Mouse (Mus musculus): Measurements from ENCODE around the gene Sept9. TPM values are rescaled to one million over a fixed set of nuclear protein-coding genes. Genes with fewer than 3 reads are reported as not detected.

Sept9 gene
- polyA plus RNA-seq, 1 experiment from 2014 or later: 165 TPM

DNA sequence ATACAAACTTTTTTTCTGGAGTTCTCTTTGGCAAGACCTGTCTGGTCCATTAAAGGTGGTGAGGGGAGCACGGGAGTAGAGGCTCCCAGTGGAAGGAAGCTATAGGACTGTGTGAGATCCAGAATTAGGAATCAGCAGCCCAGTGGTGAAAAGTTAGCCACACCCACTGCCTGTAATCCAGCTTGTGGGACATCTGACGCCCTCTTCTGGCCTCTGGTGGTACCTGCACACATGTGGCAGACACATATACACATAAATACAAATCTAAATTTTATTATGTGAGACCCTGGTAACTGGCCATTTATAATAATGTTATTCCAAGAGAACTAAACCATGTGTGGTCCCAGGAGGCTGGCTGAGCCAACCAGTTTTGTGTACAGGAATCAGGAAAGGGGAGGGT lies 162.8 kb downstream of the Sept9 start:
- WGBS: 89% methylated on average over 2 of the region's 2 CpGs
- Histone ChIP-seq H3K27me3 (replicated peaks) (no peaks in the 10 kb centered on the region), H3K9me3 (no peaks in the 10 kb centered on the region), H3K4me3 (no peak overlapping the region), H3K9ac (no peak overlapping the region), H3K4me1 (peaks cover 10% of the 10 kb centered on the region; the same call in 1 of the 2 replicates), H3K27ac (no peak overlapping the region), H3K36me3 (peaks cover 39% of the 10 kb centered on the region), H3K4me2 (replicated peaks) (no peak overlapping the region)
- ATAC-seq (ENCODE audit: low FRiP score, low read depth): no peak

DNA sequence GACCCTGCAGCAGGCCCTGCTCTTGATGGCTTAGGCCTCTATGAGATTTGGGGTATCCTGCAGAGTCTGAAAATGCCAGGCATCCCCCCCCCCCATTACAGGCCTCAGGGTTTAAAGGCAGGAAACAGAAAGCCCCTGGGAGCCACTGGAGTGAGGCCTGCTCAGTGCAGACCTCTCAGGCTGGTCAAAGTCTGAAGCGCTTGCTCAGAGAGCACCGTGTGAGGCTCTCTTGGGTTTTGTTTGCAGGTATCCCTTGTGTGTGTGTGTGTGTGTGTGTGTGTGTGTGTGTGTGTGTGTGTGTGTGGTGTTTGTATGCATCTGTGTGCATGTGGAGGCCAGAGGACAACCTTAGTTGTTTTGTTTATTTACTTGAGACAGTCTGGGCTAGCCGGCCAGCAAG lies 164.5 kb downstream of the Sept9 start:
- H3K4me1 ChIP-seq: peaks cover 10% of the 10 kb centered on the region; the same call in 1 of the 2 replicates
- no peak overlapping the region for H3K27ac ChIP-seq
- no peaks in the 10 kb centered on the region for H3K27me3 ChIP-seq (replicated peaks)
- 0 out of 2 replicates have a peak overlapping the region, but pooled peaks have one; percentile 5 for H3K9ac ChIP-seq
- H3K36me3 ChIP-seq: peaks cover 27% of the 10 kb centered on the region
- no peak for ATAC-seq (ENCODE audit: low FRiP score, low read depth)
- 86% methylated on average over 3 of the region's 3 CpGs for WGBS
- H3K4me3 ChIP-seq: no peak overlapping the region
- no peaks in the 10 kb centered on the region for H3K9me3 ChIP-seq
- H3K4me2 ChIP-seq (replicated peaks): no peak overlapping the region

DNA sequence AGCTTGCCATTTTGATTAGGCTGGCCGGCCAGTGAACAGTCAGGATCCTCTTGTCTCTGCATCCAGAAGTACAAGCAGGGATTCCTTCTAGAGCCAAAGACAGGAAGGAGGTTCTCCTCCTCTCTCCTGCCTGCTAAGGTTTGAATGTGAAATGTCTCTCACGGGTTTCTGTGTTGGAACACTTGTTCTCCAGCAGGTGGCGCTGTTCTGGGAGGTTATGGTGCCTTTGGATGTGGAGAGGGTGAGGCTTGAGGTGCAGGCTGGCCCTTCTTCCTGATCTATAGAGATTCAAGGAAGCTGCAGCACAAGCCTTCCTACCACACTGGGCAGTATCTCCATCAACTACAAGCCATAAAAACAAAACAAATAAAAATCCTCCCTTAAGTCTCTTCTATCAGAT lies 167.0 kb downstream of the Sept9 start:
- H3K9ac ChIP-seq: no peak overlapping the region
- H3K4me3 ChIP-seq: no peak overlapping the region
- H3K27ac ChIP-seq: no peak overlapping the region
- no peak for ATAC-seq (ENCODE audit: low FRiP score, low read depth)
- peaks cover 6% of the 10 kb centered on the region for H3K36me3 ChIP-seq
- WGBS: 18% methylated on average over 3 of the region's 3 CpGs
- H3K4me2 ChIP-seq (replicated peaks): no peak overlapping the region
- H3K4me1 ChIP-seq: peaks cover 10% of the 10 kb centered on the region; the same call in 1 of the 2 replicates
- H3K9me3 ChIP-seq: no peaks in the 10 kb centered on the region
- H3K27me3 ChIP-seq (replicated peaks): no peaks in the 10 kb centered on the region

DNA sequence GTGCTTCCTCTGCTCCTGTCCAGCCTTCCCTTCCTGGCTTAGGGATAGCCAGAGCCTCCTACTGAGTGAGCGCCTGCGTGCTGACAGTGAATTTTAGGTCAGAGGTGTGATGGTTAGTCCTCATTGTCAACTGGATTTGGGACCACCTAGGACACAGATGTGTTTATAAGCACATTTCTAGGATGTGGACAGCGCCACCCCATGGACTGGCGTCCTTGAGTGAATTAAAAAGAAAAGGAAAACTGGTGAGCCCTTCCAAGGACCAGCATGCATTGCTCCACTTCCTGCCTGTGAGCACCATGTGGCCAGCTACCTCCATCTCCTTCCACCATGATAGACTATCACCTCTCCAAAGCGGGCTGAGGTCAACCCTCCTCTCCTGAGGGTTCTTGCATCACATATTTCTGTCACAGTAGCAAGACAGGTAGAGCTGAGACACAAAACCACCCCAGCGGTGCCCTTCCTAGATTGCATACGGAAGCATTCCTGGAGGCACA lies 167.4 kb downstream of the Sept9 start:
- Histone ChIP-seq H3K27ac (no peak overlapping the region), H3K27me3 (replicated peaks) (no peaks in the 10 kb centered on the region), H3K9ac (no peak overlapping the region), H3K36me3 (peaks cover 1% of the 10 kb centered on the region), H3K4me1 (peaks cover 10% of the 10 kb centered on the region; the same call in 1 of the 2 replicates), H3K4me2 (replicated peaks) (no peak overlapping the region), H3K9me3 (no peaks in the 10 kb centered on the region), H3K4me3 (no peak overlapping the region)
- no peak for ATAC-seq (ENCODE audit: low FRiP score, low read depth)
- WGBS: 86% methylated on average over 7 of the region's 7 CpGs

DNA sequence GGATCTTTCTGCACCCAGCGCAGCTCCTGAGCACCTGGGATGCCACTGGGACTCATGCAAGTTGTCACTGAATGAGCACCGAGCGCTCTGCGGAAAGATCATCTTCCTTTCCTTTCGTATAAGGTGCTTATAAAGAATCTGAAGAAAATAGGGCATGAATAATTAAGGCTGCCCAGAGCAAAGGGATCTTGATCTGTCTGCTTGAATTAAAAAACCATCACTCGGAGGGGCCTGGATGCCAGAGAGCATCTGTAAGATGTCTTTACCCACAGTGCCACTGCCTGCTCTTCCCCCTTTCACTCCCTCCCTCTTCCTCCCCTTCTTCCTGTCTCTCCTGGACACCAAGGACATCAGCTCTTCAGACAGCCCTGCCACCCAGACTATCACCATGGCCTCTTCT lies 168.5 kb downstream of the Sept9 start:
- Histone ChIP-seq H3K4me3 (no peak overlapping the region), H3K4me1 (peaks cover 10% of the 10 kb centered on the region; the same call in 1 of the 2 replicates), H3K27me3 (replicated peaks) (no peaks in the 10 kb centered on the region), H3K36me3 (no peaks in the 10 kb centered on the region; the same call in 1 of the 2 replicates), H3K27ac (no peak overlapping the region), H3K4me2 (replicated peaks) (no peak overlapping the region), H3K9me3 (no peaks in the 10 kb centered on the region), H3K9ac (no peak overlapping the region)
- WGBS: 91% methylated on average over 6 of the region's 6 CpGs
- no peak for ATAC-seq (ENCODE audit: low FRiP score, low read depth)

- 90% methylated on average over 4 of the region's 5 CpGs for WGBS
- H3K27ac ChIP-seq: no peak overlapping the region
- H3K36me3 ChIP-seq: no peaks in the 10 kb centered on the region
- ATAC-seq (ENCODE audit: low FRiP score, low read depth): no peak
- no peaks in the 10 kb centered on the region for H3K27me3 ChIP-seq (replicated peaks)
- H3K9ac ChIP-seq: no peak overlapping the region
- H3K4me2 ChIP-seq (replicated peaks): no peak overlapping the region
- no peak overlapping the region for H3K4me3 ChIP-seq
- H3K4me1 ChIP-seq: no peaks in the 10 kb centered on the region
- H3K9me3 ChIP-seq: no peaks in the 10 kb centered on the region
These were observed 169.9 kb downstream of the Sept9 start for GRCm38 (mm10) chr11:117369347-117369746.

DNA sequence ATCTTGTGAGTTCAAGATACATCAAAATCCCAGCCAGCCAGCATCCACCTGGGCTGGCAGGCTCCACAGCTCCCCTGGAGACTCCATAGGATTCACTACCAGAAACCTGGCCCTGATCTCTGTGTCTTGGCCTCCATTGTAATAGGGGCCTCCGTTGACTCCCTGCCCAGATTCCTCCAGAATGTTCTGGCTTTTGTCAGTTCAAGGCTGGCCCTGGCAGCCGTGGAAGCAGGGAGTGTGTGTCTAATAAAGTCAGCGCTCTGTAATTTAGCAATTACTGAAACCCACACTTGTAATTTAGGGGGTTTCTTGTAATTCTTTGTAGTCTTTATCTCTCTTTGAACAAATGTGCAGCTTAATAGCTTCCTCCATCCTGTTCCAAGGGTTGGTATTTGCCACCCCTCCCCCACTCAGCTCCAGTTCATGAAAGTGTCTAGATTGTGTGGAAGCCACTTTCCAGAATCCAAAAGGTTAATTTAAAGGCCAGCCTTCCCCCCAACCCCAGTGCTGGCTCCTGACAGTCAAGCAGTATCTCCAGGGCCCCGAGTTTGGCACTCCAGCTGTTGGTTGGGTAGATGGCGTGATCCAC lies 170.9 kb downstream of the Sept9 start:
- no peak for ATAC-seq (ENCODE audit: low FRiP score, low read depth)
- H3K27ac ChIP-seq: no peak overlapping the region
- WGBS: 71% methylated on average over 5 of the region's 5 CpGs

GRCm38 (mm10) chr11:117372537-117372936 lies 173.1 kb downstream of the Sept9 start:
- H3K4me1 ChIP-seq: no peaks in the 10 kb centered on the region
- H3K27ac ChIP-seq: no peak overlapping the region
- ATAC-seq (ENCODE audit: low FRiP score, low read depth): no peak
- 91% methylated on average over 10 of the region's 10 CpGs for WGBS
- no peaks in the 10 kb centered on the region for H3K36me3 ChIP-seq
- no peaks in the 10 kb centered on the region for H3K27me3 ChIP-seq (replicated peaks)
- no peak overlapping the region for H3K9ac ChIP-seq
- no peak overlapping the region for H3K4me2 ChIP-seq (replicated peaks)
- no peaks in the 10 kb centered on the region for H3K9me3 ChIP-seq
- H3K4me3 ChIP-seq: no peak overlapping the region

More for the DNA sequence above, 170.9 kb downstream of the Sept9 start:
- Histone ChIP-seq H3K4me1 (no peaks in the 10 kb centered on the region), H3K4me3 (no peak overlapping the region), H3K9me3 (no peaks in the 10 kb centered on the region), H3K4me2 (replicated peaks) (no peak overlapping the region), H3K36me3 (no peaks in the 10 kb centered on the region), H3K27me3 (replicated peaks) (no peaks in the 10 kb centered on the region), H3K9ac (no peak overlapping the region)

GRCm38 (mm10) chr11:117373195-117373594 lies 173.7 kb downstream of the Sept9 start:
- no peak overlapping the region for H3K4me3 ChIP-seq
- no peaks in the 10 kb centered on the region for H3K36me3 ChIP-seq
- no peak overlapping the region for H3K9ac ChIP-seq
- 83% methylated on average over 20 of the region's 20 CpGs for WGBS
- H3K9me3 ChIP-seq: no peaks in the 10 kb centered on the region
- no peak overlapping the region for H3K4me2 ChIP-seq (replicated peaks)
- no peak overlapping the region for H3K27ac ChIP-seq
- no peak for ATAC-seq (ENCODE audit: low FRiP score, low read depth)
- no peaks in the 10 kb centered on the region for H3K27me3 ChIP-seq (replicated peaks)
- no peaks in the 10 kb centered on the region for H3K4me1 ChIP-seq

DNA sequence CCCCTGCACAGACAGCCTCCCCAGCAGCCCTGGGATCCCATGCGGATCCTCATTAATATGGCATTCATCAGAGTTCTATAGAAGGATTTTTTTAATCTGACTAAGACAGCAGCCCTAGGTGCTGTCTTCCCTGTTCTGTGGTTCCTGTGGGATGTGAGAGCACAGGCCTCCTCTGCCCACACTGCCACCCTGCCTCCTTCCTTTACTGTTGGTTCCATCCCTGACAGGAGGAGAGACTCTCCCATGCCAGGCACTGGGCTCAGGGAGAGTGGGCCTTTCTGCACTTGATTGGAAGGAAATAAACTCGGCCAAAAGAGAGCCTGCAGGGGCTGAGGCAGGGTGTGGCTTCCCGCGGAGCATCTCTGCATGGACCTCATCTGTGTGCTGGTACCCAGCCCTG lies 174.4 kb downstream of the Sept9 start:
- Histone ChIP-seq H3K36me3 (no peaks in the 10 kb centered on the region), H3K4me3 (no peak overlapping the region), H3K9me3 (no peaks in the 10 kb centered on the region), H3K27me3 (replicated peaks) (no peaks in the 10 kb centered on the region), H3K9ac (no peak overlapping the region), H3K4me1 (no peaks in the 10 kb centered on the region), H3K27ac (no peak overlapping the region), H3K4me2 (replicated peaks) (no peak overlapping the region)
- no peak for ATAC-seq (ENCODE audit: low FRiP score, low read depth)
- 38% methylated on average over 4 of the region's 4 CpGs for WGBS

GRCm38 (mm10) chr11:117374288-117374687 lies 174.8 kb downstream of the Sept9 start:
- 55% methylated on average over 7 of the region's 7 CpGs for WGBS
- Histone ChIP-seq H3K27ac (no peak overlapping the region), H3K4me2 (replicated peaks) (no peak overlapping the region), H3K4me3 (no peak overlapping the region), H3K27me3 (replicated peaks) (no peaks in the 10 kb centered on the region), H3K9ac (no peak overlapping the region), H3K9me3 (no peaks in the 10 kb centered on the region), H3K36me3 (no peaks in the 10 kb centered on the region), H3K4me1 (no peaks in the 10 kb centered on the region)
- no peak for ATAC-seq (ENCODE audit: low FRiP score, low read depth)

DNA sequence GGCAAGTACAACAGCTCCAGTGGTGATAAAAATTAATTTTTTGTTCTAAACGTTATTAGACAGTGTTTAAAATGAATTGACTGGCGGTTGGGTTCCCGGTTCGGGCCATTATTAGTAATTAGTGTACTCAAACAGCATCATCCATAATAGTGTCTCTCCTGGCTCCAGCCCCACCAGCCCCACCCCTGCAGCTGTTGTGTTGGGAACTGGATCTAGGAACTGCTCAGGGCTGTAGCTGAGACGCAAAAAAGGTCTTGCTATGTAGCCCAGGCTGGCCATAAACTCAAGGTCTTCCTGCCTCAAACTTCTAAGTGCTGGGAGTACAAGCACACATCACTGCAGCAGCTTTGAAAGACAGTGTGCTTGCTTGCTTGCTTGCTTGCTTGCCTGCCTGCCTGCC lies 180.3 kb downstream of the Sept9 start:
- Histone ChIP-seq H3K9me3 (no peaks in the 10 kb centered on the region), H3K27me3 (replicated peaks) (no peaks in the 10 kb centered on the region), H3K27ac (no peak overlapping the region), H3K4me1 (no peaks in the 10 kb centered on the region), H3K9ac (no peak overlapping the region), H3K4me3 (no peak overlapping the region), H3K36me3 (no peaks in the 10 kb centered on the region), H3K4me2 (replicated peaks) (no peak overlapping the region)
- no peak for ATAC-seq (ENCODE audit: low FRiP score, low read depth)
- WGBS: 67% methylated on average over 5 of the region's 5 CpGs

- H3K27ac ChIP-seq: no peak overlapping the region
- peaks cover 4% of the 10 kb centered on the region; the same call in 1 of the 2 replicates for H3K27me3 ChIP-seq (replicated peaks)
- H3K9ac ChIP-seq: no peak overlapping the region
- no peaks in the 10 kb centered on the region for H3K36me3 ChIP-seq
- 45% methylated on average over 9 of the region's 9 CpGs for WGBS
- ATAC-seq (ENCODE audit: low FRiP score, low read depth): no peak
- no peak overlapping the region for H3K4me3 ChIP-seq
- H3K9me3 ChIP-seq: no peaks in the 10 kb centered on the region
- no peak overlapping the region for H3K4me2 ChIP-seq (replicated peaks)
- H3K4me1 ChIP-seq: peaks cover 5% of the 10 kb centered on the region; the same call in 1 of the 2 replicates
These were observed 184.8 kb downstream of the Sept9 start for GRCm38 (mm10) chr11:117384235-117384634.
